Mouse (Mus musculus) liver, postnatal 0 days (tissue): ENCODE data around the gene Irf1.

Source experiments
- CTCF ChIP-seq: sonication (generic); IDR thresholded peaks from 2 replicates; pipeline ENCODE4 v1.5.1; 2016; ENCODE audit warnings: antibody characterized with exemption, low read depth
- EP300 ChIP-seq: IDR thresholded peaks from 2 replicates; pipeline ENCODE4 v1.6.1; 2016; ENCODE audit warnings: antibody characterized with exemption, low read depth, mild to moderate bottlenecking

DNA sequence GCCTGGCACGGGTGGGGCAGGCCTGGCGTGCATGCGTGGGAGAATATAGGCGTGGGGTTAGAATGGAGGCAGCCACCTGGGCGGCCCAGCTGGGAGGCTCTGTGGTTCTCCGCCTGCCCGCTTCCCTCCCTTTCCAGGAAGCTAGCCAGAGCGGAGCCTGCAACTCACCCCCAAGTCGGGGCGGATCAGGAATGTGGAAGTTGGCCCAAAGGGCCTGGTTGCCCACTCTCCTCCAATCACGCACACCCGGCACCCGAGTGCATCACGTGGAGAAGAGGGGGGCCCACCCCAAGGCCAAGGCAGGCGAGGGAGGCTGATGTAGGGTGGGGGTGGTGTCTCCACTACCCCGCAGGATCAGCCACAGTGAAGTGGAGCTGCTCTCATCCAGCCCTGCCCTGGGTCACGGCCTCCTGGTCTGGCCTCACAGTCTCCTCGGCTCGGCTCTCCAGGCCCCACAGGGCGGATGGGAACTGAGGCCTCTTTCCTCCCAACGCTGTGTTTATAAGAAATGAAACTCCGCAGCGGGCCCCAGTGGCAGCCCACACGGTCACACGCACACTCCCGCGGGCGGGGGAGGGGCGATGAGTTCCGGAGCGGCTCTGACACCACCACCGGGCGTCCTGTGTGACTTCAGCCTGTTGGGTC lies 6.2 kb upstream of the Irf1 start:
- TF ChIP-seq CTCF, result peak; percentile 57
- TF ChIP-seq EP300, result no peak; the same call in 1 of the 2 replicates
